Mouse (Mus musculus): ENCODE measurements around the gene Rfxap. TPM values are rescaled to one million over a fixed set of nuclear protein-coding genes. Genes with fewer than 3 reads are reported as not detected.
A peak's percentile ranks its signal among the peaks of the same experiment; 100 is the strongest.
"Not testable (repeated sequence)": the region's sequence is repeated elsewhere in the genome, so short reads cannot be mapped to it uniquely, and the experiment has no call there.

Gene Rfxap
- total RNA-seq, 2 experiments from 2014 or later: 29.0 to 30.5 TPM

DNA sequence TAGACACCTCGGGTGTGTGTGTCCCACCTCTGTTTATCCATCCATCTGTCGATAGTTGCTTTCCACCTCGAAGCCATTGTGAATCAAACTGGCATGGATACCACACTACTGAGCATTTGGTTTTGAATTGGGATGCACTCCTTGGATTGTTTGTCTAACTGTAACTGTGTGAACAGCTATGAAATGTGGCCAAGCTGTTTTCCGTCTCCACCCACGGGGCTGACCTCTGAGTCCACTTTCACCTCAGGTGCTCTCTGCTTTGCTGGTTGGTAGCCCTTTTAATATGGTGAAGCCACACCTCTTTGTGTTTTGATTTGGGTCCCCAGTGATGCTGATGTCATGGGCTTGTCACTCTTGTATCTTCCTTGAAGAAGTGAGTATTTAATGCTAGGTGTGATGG is 40.8 kb downstream of the Rfxap start:
- DNase-seq: no peak

- no peak for DNase-seq
These were observed 41.6 kb downstream of the Rfxap start for GRCm38 (mm10) chr3:54766034-54766433.

DNA sequence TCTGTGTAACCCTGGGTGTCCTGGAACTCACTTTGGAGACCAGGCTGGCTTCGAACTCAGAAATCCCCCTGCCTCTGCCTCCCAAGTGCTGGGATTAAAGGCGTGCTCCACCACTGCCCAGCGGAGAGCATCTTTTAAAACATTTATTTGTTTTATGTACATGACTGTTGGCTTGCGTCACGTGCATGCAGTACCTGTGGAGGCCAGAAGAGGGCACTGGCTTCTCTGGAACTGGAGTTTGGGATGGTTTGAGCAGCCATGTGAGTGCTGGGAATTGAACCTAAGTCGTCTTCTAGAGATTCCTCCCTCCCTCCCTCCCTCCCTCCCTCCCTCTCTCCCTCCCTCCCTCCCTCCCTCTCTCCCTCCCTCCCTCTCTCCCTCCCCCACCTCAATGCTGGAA is 42.1 kb downstream of the Rfxap start:
- DNase-seq: not testable (repeated sequence)

DNA sequence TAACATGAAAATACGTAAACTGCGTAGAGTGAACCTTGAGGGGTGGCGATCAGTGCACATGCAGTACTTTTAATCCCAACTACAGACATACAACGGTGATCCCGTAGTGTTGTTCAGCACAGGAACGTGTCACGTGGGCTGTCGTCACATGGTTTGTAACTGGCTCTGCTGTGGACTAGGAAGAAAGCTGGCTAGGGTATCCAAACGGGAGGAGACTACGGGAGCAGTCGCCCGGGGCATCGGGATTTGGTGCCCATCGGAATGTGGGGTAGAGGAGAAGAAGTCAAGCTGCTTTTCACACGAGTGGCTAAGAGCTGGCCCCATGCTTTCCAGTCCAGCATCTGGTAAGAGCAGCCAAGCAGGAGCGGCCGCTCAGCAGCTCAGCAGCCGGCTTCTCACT is 43.2 kb downstream of the Rfxap start:
- peak; percentile 10 for DNase-seq

DNA sequence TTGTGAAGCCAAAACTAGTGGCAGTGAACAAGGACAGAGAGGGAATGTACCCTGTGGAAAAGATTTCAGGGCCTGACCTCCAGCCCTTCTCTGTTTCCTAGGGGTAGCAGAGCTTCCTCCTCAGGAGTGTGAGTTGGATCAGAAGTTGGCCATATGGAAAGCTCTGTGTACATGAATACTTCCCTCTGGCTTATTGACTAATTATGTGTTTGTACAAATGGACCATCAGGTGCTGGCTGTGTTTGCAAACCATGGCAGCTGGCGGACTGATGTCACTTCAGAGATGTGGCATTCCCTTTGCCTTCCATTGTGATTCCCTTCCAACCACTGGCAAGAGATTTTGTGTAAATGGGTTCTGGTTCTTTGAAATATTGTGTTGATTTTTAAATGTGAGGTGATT is 46.3 kb downstream of the Rfxap start:
- DNase-seq: no peak

GRCm38 (mm10) chr3:54760321-54761115 is 47.1 kb downstream of the Rfxap start:
- no peak for DNase-seq

- DNase-seq: no peak
These were observed 48.4 kb downstream of the Rfxap start for GRCm38 (mm10) chr3:54759211-54759610.

DNA sequence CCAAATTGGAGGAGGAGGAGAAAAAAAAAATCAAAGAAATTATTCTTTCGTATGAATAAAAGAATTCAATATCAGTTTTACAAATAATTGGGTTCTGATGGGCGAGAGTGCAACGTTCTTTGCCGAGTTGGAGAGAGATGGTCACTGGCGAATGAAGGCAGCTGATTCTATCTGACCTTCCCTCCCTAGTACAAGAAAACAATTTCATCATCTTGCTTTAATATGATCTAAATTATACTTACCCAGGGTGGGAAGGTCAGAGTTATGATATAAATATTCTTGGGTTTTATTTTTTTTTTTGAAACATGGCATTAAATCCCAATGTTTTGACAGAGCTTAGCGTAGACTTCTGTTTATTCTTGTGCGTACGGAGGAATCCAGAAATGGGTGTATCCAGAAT is 50.1 kb downstream of the Rfxap start:
- DNase-seq: no peak

- no peak for DNase-seq
These were observed 51.5 kb downstream of the Rfxap start for GRCm38 (mm10) chr3:54756058-54756457.

DNA sequence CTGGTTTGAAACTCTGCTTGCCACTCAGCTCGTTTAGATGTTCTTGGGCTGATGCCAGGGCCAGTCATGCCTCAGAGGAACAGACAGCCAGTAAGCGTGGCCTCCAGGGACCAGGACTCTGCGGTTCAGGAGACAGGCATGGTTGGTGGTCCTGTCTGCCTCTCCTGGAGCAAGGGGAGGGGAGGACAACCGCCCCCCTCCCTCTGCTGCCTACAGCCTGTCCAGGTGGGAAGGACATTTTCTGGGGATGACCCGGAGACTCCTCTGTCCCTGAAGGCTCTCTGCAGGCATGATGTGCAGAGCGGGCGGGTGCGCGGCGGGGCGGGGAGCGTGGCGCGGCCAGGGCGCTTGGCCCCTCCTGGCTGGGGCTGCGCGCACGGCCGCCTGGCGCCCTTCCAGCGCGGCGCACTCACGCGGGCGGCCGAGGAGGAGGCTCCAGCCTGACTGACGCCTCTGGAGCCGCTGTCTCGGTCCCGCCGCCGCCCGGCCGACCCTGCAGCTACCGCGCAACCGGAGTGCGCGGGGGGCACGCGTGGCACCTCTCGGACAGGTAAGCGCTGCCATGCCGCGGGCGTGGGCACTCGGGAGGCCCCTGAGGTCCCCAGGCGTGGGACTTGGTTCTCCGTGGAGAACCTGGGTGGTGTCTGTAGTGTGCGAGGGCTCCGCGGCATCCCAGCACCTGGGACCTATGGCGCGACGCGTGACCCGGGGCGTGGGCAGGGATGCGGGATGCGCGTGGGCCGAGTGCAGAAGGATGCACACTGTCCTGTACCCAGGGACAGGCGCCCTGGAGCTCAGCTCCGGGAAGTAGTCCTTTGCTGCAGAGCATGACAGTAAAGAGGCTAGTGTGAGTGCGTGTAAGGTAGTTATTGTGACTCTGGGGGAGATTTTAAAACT is 52.2 kb downstream of the Rfxap start, which contains the start of gene Smad9:
Gene Smad9, plus strand, starts transcription at position 438 of the 897 bp plus-strand sequence.
- DNase-seq: peak; percentile 37

- DNase-seq: no peak
These were observed 54.2 kb downstream of the Rfxap start for GRCm38 (mm10) chr3:54753411-54753810.

Other genes starting within 250 kb of the Rfxap start
- 10 to 100 TPM; 12.1 to 12.4 TPM for gene Supt20, start 115.0 kb downstream of the Rfxap start, total RNA-seq (2021)
- not detected for gene Gm21958, start 93.4 kb downstream of the Rfxap start, total RNA-seq (2021)
- gene Exosc8, start 72.4 kb downstream of the Rfxap start, total RNA-seq (2021): 1 to 10 TPM; 8.9 to 9.8 TPM
- gene Alg5, start 72.3 kb downstream of the Rfxap start, total RNA-seq (2021): 1 to 10 TPM; 9.3 to 9.4 TPM
- gene Smad9, start 52.2 kb downstream of the Rfxap start, total RNA-seq (2021): under 1 TPM; 0.16 to 0.51 TPM
- not detected for gene Sertm1, start 108.1 kb upstream of the Rfxap start, total RNA-seq (2021)
- not detected for gene Ccna1, start 247.7 kb upstream of the Rfxap start, total RNA-seq (2021)

Measured in gastrocnemius, postnatal 25 days (tissue).